Mouse (Mus musculus) subcutaneous adipose tissue, adult 2 months (tissue): ENCODE measurements around the gene Olfr531. TPM values are rescaled to one million over a fixed set of nuclear protein-coding genes. Genes with fewer than 3 reads are reported as not detected.

ENCODE experiments used
- polyA plus RNA-seq: library from polyadenylated mRNA; depleted of rRNA; stranded (reverse); fragments of >200 nt; gene quantifications from 2 replicates; pipeline ENCODE4 v1.2.3, GENCODE M21; 2012; ENCODE audit warnings: low replicate concordance; rRNA removed

Olfr531 gene
- not detected in 2 replicates for polyA plus RNA-seq

DNA sequence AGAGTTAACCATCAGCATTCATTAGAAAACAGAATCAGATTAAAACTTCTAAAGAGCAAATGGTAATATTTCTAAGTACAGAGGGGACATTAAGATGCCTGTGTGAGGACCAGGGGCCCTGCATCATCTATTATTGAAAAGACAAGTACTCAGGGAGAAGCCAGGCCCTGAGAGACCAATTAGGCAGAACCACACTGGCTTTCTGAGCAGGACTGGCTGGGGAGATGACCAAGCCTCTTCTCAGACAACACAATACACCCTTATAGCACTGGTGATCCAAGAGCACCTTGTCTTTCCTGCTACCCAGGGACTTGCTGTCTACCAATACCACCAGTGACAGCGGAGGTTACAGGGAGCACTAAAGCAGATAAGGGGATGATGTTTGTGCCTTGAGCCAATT lies at the start of gene Olfr531:
TSS of gene Olfr531 (minus strand) at position 101 of the 400 bp plus-strand sequence.

DNA sequence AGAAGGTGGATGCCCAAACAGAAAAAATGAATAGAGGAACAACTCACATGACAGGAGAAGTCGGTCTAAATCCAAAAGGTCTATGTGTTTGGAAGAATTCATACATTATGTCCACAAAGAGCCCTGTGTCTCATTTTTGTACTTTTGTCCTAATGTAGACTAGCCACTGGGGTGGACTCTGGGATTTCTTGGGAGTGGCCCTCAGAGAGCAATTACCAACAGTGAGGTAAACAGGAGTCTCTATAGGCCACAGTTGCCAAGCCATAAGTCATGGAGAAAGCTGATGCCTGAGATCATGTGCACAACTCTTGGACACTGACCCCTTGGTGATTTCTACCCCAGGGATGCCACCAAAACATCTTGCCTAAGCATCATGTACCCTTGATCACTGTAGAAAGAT lies 18.8 kb upstream of the Olfr531 start, which contains the start of gene Olfr532:
TSS of gene Olfr532 (minus strand) at position 101 of the 400 bp plus-strand sequence.

DNA sequence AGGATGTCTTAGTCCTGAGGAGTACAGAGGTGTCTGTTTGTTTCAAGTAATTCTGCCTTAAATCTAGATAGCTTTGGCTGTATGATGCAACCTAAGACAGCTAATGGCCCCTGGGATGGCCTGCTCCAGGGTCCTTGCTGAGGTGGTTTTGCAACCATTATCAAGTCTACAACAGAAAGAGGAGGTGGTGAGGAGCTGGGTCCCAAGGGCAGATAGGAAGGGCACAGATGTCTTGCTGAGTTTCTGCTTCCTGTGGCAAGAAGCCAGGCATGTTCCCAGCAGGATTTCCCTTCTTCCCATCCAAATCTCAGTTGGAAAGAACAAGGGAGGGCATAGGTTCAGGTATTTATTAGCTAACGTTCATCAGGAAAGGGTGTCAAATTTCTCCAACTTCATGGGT lies 26.5 kb downstream of the Olfr531 start, which contains the start of gene Olfr530:
TSS of gene Olfr530 (minus strand) at position 101 of the 400 bp plus-strand sequence.

DNA sequence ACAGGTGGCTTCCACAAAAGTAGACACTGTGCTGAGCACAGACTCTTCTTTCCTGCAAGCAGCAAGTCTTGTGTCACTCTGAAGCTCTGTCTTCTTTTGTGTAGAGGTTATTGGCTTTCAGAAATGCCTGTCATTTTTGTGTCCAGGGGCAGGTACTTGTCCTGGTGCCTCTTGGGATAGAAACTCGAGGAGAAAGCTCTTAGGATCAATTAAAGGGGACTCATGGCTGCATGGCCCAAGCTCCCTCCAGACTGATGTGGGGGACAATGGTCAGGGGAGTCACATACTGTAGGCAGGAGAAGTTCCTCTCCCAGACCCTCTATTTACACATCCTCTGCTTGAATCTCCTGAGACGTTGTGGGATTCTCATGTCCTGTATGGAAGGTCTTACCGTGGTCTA lies 41.1 kb downstream of the Olfr531 start, which contains the start of gene Olfr60:
TSS of gene Olfr60 (minus strand) at position 101 of the 400 bp plus-strand sequence.

Other genes with a start within 250 kb of the Olfr531 start
- gene Sprn, start 248.0 kb downstream of the Olfr531 start, polyA plus RNA-seq = 0.89 and 2.7 TPM in 2 replicates
- not detected in 2 replicates for gene Olfr522, start 238.2 kb downstream of the Olfr531 start, polyA plus RNA-seq
- not detected in 2 replicates for gene Olfr523, start 229.7 kb downstream of the Olfr531 start, polyA plus RNA-seq
- gene Olfr524, start 197.0 kb downstream of the Olfr531 start, polyA plus RNA-seq = not detected in 2 replicates
- 0.36 and 1.7 TPM in 2 replicates for gene Cd163l1, start 184.7 kb downstream of the Olfr531 start, polyA plus RNA-seq
- gene 5830411N06Rik, start 155.6 kb downstream of the Olfr531 start, polyA plus RNA-seq = 0.04 and 0.13 TPM in 2 replicates
- gene Olfr525, start 82.1 kb downstream of the Olfr531 start, polyA plus RNA-seq = not detected in 2 replicates
- not detected in 2 replicates for gene Olfr527, start 68.9 kb downstream of the Olfr531 start, polyA plus RNA-seq
- 0.13 and 0.27 TPM in 2 replicates for gene Olfr60, start 41.2 kb downstream of the Olfr531 start, polyA plus RNA-seq
- not detected in 2 replicates for gene Olfr530, start 26.6 kb downstream of the Olfr531 start, polyA plus RNA-seq
- gene Olfr532, start 18.7 kb upstream of the Olfr531 start, polyA plus RNA-seq = not detected in 2 replicates
- gene Olfr533, start 60.5 kb upstream of the Olfr531 start, polyA plus RNA-seq = not detected in 2 replicates
- not detected in 2 replicates for gene Olfr535, start 81.3 kb upstream of the Olfr531 start, polyA plus RNA-seq
- not detected in 2 replicates for gene Olfr536, start 104.5 kb upstream of the Olfr531 start, polyA plus RNA-seq
- not detected in 2 replicates for gene Olfr538, start 165.0 kb upstream of the Olfr531 start, polyA plus RNA-seq
- not detected in 2 replicates for gene Olfr46, start 198.4 kb upstream of the Olfr531 start, polyA plus RNA-seq
- gene Olfr61, start 226.1 kb upstream of the Olfr531 start, polyA plus RNA-seq = not detected in 2 replicates
- gene Olfr53, start 243.5 kb upstream of the Olfr531 start, polyA plus RNA-seq = not detected in 2 replicates